Mouse (Mus musculus): ENCODE results near the gene Mpp2.

- TF ChIP-seq POLR2A (IDR thresholded peaks at IDR 0.05; ENCODE audit: insufficient read length, low read depth): no peak
- no peak for TF ChIP-seq TCF12 (IDR thresholded peaks at IDR 0.05; ENCODE audit: insufficient read depth, poor library complexity, severe bottlenecking)
- TF ChIP-seq E2F4 (IDR thresholded peaks at IDR 0.05; ENCODE audit: insufficient read depth): no peak
- TF ChIP-seq MAX (IDR thresholded peaks at IDR 0.05; ENCODE audit: low read depth): no peak
Measured at GRCm38 (mm10) chr11:102102485-102103258, 14.4 kb upstream of the Mpp2 start.
